Mouse (Mus musculus) embryonic facial prominence, embryonic 14.5 days (tissue): ENCODE results near the gene Rps15a. TPM values are rescaled to one million over a fixed set of nuclear protein-coding genes. Genes with fewer than 3 reads are reported as not detected.

ENCODE experiments used
- ATAC-seq: fragments of 200-750 bp; cut with Nextera tagmentation; 2 replicates; pipeline ENCODE4 v1.8.0; 2017; ENCODE audit warnings: low read depth, moderate number of reproducible peaks, moderate TSS enrichment
- DNase-seq: peaks from one replicate; pipeline ENCODE4 v3.0.0-alpha.2; 2015; ENCODE audit warnings: low spot score
- H3K27ac ChIP-seq: fragments of 300-500 bp; sonication (generic); replicated peaks from 2 replicates; pipeline ENCODE4 v1.5.1; 2014; ENCODE audit warnings: low read depth, mild to moderate bottlenecking, low read length, moderate library complexity
- H3K27me3 ChIP-seq: fragments of 300-500 bp; sonication (generic); replicated peaks from 2 replicates; pipeline ENCODE4 v1.6.1; 2014; ENCODE audit warnings: low read length; ENCODE audit not compliant: control insufficient read depth, insufficient read depth
- H3K36me3 ChIP-seq: fragments of 300-500 bp; sonication (generic); 2 replicates; pipeline ENCODE4 v1.6.1; 2014; ENCODE audit warnings: low read length, mixed read lengths; ENCODE audit not compliant: control insufficient read depth, insufficient read depth
- H3K4me1 ChIP-seq: fragments of 300-500 bp; sonication (generic); 2 replicates; pipeline ENCODE4 v1.6.1; 2014; ENCODE audit warnings: antibody characterized with exemption, low read length; ENCODE audit not compliant: control insufficient read depth, insufficient read depth
- H3K4me2 ChIP-seq: fragments of 300-500 bp; sonication (generic); 2 replicates; pipeline ENCODE4 v1.6.1; 2014; ENCODE audit warnings: low read depth, mild to moderate bottlenecking, low read length, moderate library complexity, mixed read lengths
- H3K4me3 ChIP-seq: fragments of 300-500 bp; sonication (generic); 2 replicates; pipeline ENCODE4 v1.5.1; 2014; ENCODE audit warnings: low read depth, mild to moderate bottlenecking, low read length
- H3K9ac ChIP-seq: fragments of 300-500 bp; sonication (generic); 2 replicates; pipeline ENCODE4 v1.6.1; 2014; ENCODE audit warnings: low read depth, mild to moderate bottlenecking, low read length, moderate library complexity, mixed read lengths
- H3K9me3 ChIP-seq: fragments of 300-500 bp; sonication (generic); 2 replicates; pipeline ENCODE4 v1.6.1; 2016; ENCODE audit warnings: low read length; ENCODE audit not compliant: control insufficient read depth
- WGBS: fragments of 180-500 bp; shearing (Covaris S2); extraction: QIAGEN DNeasy Blood & Tissue Kit; methylation state at CpG from one replicate; pipeline ENCODE4 v1.1.7; 2014; 5-methylcytosine and 5-hydroxymethylcytosine counted together
- polyA plus RNA-seq: library from polyadenylated mRNA; unstranded; fragments of >200 nt; fragmentation: Nextera tagmentation; extraction: Ambion mirVana; gene quantifications from 2 replicates; pipeline ENCODE4 v1.2.1, GENCODE M21; 2014

Gene Rps15a
- polyA plus RNA-seq, 1 experiment from 2014 or later: 1,013 TPM

- H3K27ac ChIP-seq: peak within 1 kb of the TSS; percentile 87
These were observed 13.5 kb upstream of the Rps15a start, which contains the start of gene Arl6ip1 for GRCm38 (mm10) chr7:118129430-118130041. TSS of gene Arl6ip1 (minus strand) at chr7:118129662.

GRCm38 (mm10) chr7:118128925-118129429 is 13.0 kb upstream of the Rps15a start:
- H3K9ac ChIP-seq: peak overlapping the region; percentile 75
- H3K4me1 ChIP-seq: peaks cover 9% of the 10 kb centered on the region
- ATAC-seq: peak; percentile 69
- no peaks in the 10 kb centered on the region for H3K27me3 ChIP-seq
- WGBS: 2% methylated on average over 20 of the region's 21 CpGs
- H3K4me2 ChIP-seq: peak overlapping the region; percentile 66
- peak overlapping the region; percentile 77 for H3K27ac ChIP-seq
- peaks cover 26% of the 10 kb centered on the region for H3K36me3 ChIP-seq
- DNase-seq: peak; percentile 22
- no peaks in the 10 kb centered on the region for H3K9me3 ChIP-seq
- peak overlapping the region; percentile 64 for H3K4me3 ChIP-seq

More at GRCm38 (mm10) chr7:118129430-118130041, 13.5 kb upstream of the Rps15a start, which contains the start of gene Arl6ip1:
- H3K4me1 ChIP-seq: peaks cover 9% of the 10 kb centered on the region
- peak within 1 kb of the TSS; percentile 75 for H3K9ac ChIP-seq
- H3K36me3 ChIP-seq: peaks cover 21% of the 10 kb centered on the region
- no peaks in the 10 kb centered on the region for H3K9me3 ChIP-seq
- peak within 1 kb of the TSS; percentile 66 for H3K4me2 ChIP-seq
- peak; percentile 100 for DNase-seq
- WGBS: 0% methylated on average over 37 of the region's 39 CpGs
- no peaks in the 10 kb centered on the region for H3K27me3 ChIP-seq
- ATAC-seq: peak; percentile 98
- H3K4me3 ChIP-seq: peak within 1 kb of the TSS; percentile 64

DNA sequence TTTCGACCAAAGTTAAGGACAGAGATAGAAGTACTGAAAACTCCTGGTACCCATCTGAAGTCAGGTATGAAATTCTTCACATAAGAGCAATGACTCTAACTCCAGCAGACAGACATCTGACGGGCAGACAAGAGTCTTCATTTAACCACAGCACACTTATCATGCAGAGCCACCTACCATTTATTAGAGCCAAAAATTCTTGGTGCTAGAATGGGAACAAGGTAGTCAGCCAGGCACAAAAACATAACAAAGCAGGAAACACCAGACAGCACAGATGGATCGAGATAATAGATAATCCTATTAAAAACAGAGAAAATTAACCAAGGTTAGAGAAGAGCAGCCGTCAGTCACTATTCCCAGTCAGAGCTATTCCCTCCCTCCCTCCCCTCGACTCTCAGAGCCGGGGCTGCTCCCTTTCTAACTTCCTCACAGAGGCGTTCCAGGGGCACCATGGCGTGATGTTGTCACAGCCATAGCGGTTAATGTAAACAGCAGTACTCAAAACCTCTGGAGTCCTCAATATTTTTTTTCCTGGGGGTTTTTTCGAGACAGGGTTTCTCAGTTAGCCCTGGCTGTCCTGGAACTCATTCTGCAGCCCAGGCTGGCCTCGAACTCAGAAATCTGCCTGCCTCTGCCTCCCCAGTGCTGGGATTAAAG is 10.4 kb upstream of the Rps15a start:
- Histone ChIP-seq H3K4me2 (no peak overlapping the region), H3K27ac (no peak overlapping the region), H3K9me3 (no peaks in the 10 kb centered on the region), H3K4me1 (peaks cover 9% of the 10 kb centered on the region), H3K27me3 (no peaks in the 10 kb centered on the region), H3K9ac (no peak overlapping the region), H3K4me3 (no peak overlapping the region), H3K36me3 (peaks cover 48% of the 10 kb centered on the region)
- DNase-seq: no peak
- WGBS: 76% methylated on average over 11 of the region's 11 CpGs
- no peak for ATAC-seq

DNA sequence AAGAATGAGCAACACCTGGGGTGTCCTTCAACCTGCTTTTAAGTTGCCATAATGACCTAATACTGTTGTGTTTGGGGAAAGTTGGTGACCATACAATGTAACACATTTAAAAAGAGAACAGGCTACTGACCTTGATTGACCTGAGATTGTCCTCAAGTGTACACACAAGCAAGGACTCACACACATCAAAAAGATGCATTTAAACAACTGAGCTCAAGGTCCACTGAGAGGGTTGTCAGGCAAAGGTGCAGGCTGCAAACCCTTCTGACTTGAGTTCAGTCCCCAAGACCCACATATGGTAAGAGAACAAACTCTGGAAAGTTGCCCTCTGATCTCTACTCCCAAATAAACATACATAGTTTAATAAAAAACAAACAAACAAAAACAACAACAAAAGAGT is 9.7 kb upstream of the Rps15a start:
- DNase-seq: no peak
- no peak overlapping the region for H3K9ac ChIP-seq
- no peaks in the 10 kb centered on the region for H3K9me3 ChIP-seq
- H3K27me3 ChIP-seq: no peaks in the 10 kb centered on the region
- H3K4me1 ChIP-seq: peaks cover 9% of the 10 kb centered on the region
- H3K36me3 ChIP-seq: peaks cover 54% of the 10 kb centered on the region
- no peak overlapping the region for H3K4me2 ChIP-seq
- H3K4me3 ChIP-seq: no peak overlapping the region
- ATAC-seq: no peak
- no peak overlapping the region for H3K27ac ChIP-seq

- DNase-seq: no peak
- WGBS: 92% methylated on average over 4 of the region's 4 CpGs
- Histone ChIP-seq H3K4me3 (no peak overlapping the region), H3K27ac (no peak overlapping the region), H3K4me2 (no peak overlapping the region), H3K27me3 (no peaks in the 10 kb centered on the region), H3K36me3 (peaks cover 74% of the 10 kb centered on the region), H3K4me1 (peaks cover 9% of the 10 kb centered on the region), H3K9ac (no peak overlapping the region), H3K9me3 (no peaks in the 10 kb centered on the region)
- ATAC-seq: no peak
These were observed 7.8 kb upstream of the Rps15a start for GRCm38 (mm10) chr7:118123512-118124411.

DNA sequence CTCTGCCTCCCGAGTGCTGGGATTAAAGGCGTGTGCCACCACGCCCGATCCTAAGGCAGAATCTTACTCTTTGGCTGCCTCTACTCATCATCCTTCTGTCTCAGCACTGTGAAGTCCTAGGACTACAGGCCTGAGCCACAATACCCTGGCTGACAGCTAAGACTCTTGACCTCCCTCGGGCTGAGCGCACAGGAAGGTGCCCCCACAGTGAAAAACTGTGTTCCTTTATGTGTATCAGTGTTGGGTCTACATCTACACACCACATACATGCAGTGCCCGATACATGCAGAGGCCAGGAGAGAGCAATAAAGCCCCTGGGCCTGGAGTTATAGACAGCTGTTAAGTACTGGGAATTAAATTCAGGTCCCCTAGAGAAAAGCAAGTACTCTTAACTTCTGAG is 6.2 kb upstream of the Rps15a start:
- no peak for ATAC-seq
- Histone ChIP-seq H3K9ac (no peak overlapping the region), H3K4me1 (no peaks in the 10 kb centered on the region), H3K27me3 (no peaks in the 10 kb centered on the region), H3K4me3 (no peak overlapping the region), H3K36me3 (peaks cover 85% of the 10 kb centered on the region), H3K4me2 (no peak overlapping the region), H3K9me3 (no peaks in the 10 kb centered on the region), H3K27ac (no peak overlapping the region)
- 92% methylated on average over 7 of the region's 7 CpGs for WGBS
- no peak for DNase-seq

DNA sequence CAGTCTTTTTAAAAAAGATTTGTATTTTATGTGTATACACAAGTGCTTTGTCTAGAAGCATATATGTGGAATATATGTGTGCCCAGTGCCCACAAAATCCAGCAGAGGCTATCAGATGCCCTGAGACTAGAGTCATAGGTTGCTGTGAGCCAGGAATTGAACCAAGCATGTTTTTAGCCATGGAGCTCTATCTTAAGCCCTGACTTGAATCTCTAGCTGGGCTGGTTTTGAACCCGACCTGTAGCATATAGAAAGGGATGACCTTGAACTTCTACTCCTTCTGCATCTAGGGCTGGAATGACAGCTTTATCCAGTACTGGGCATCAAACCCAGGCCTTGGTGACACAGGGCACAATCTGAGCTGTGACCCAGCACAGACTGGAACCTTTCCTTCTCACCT is 4.7 kb upstream of the Rps15a start:
- no peaks in the 10 kb centered on the region for H3K9me3 ChIP-seq
- no peaks in the 10 kb centered on the region for H3K27me3 ChIP-seq
- no peak overlapping the region for H3K4me2 ChIP-seq
- no peak overlapping the region for H3K9ac ChIP-seq
- H3K27ac ChIP-seq: no peak overlapping the region
- 61% methylated on average over 1 of the region's 1 CpGs for WGBS
- DNase-seq: no peak
- no peaks in the 10 kb centered on the region for H3K4me1 ChIP-seq
- H3K36me3 ChIP-seq: peaks cover 71% of the 10 kb centered on the region
- no peak for ATAC-seq
- H3K4me3 ChIP-seq: no peak overlapping the region

DNA sequence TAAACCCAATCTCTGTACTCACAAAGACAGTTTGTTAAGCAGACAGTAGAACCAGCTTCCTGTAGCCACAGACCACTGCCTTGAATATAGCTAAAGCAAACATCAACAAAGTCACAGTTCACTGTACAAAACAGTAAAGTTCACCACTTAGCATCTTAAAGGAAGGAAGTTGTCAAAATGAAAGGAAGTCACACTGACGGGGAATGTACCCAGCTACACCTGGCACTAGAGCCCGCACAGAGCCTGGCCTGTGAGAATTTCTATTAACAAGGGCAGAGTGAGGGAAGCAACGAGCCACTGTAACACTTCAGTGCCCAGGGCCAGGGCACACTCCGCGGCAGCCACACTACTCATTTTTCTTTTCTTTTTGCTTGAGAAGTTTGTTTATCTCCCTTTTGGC is 4.0 kb upstream of the Rps15a start:
- ATAC-seq: no peak
- WGBS: 86% methylated on average over 5 of the region's 5 CpGs

More for the DNA sequence above, 4.0 kb upstream of the Rps15a start:
- H3K36me3 ChIP-seq: peaks cover 70% of the 10 kb centered on the region
- H3K9me3 ChIP-seq: no peaks in the 10 kb centered on the region
- no peak overlapping the region for H3K4me2 ChIP-seq
- H3K27ac ChIP-seq: no peak overlapping the region
- H3K4me1 ChIP-seq: no peaks in the 10 kb centered on the region
- no peak for DNase-seq
- no peak overlapping the region for H3K4me3 ChIP-seq
- H3K27me3 ChIP-seq: no peaks in the 10 kb centered on the region
- no peak overlapping the region for H3K9ac ChIP-seq
